Mouse (Mus musculus) lung, embryonic 14.5 days (tissue): ENCODE data around the gene Pop5. TPM values are rescaled to one million over a fixed set of nuclear protein-coding genes. Genes with fewer than 3 reads are reported as not detected.

Experiments
- ATAC-seq: fragments of 200-750 bp; cut with Nextera tagmentation; 2 replicates; pipeline ENCODE4 v1.8.0; 2017; ENCODE audit warnings: mild to moderate bottlenecking, moderate TSS enrichment, moderate library complexity; ENCODE audit not compliant: insufficient read depth
- DNase-seq: peaks from one replicate; pipeline ENCODE4 v3.0.0-alpha.2; 2015
- H3K27ac ChIP-seq: fragments of 300-500 bp; sonication (generic); 2 replicates; pipeline ENCODE4 v1.5.1; 2014; ENCODE audit warnings: low read depth, mild to moderate bottlenecking, moderate library complexity
- H3K27me3 ChIP-seq: fragments of 300-500 bp; sonication (generic); 2 replicates; pipeline ENCODE4 v1.6.1; 2014; ENCODE audit warnings: low read length, control low read depth; ENCODE audit not compliant: insufficient read depth
- H3K36me3 ChIP-seq: fragments of 300-500 bp; sonication (generic); 2 replicates; pipeline ENCODE4 v1.6.1; 2014; ENCODE audit warnings: control low read depth; ENCODE audit not compliant: insufficient read depth
- H3K4me1 ChIP-seq: fragments of 300-500 bp; sonication (generic); 2 replicates; pipeline ENCODE4 v1.6.1; 2014; ENCODE audit warnings: antibody characterized with exemption, control low read depth; ENCODE audit not compliant: insufficient read depth
- H3K4me2 ChIP-seq: fragments of 300-500 bp; sonication (generic); 2 replicates; pipeline ENCODE4 v1.6.1; 2014; ENCODE audit warnings: mild to moderate bottlenecking
- H3K4me3 ChIP-seq: fragments of 300-500 bp; sonication (generic); 2 replicates; pipeline ENCODE4 v1.5.1; 2014; ENCODE audit warnings: low read depth, low read length
- H3K9ac ChIP-seq: fragments of 300-500 bp; sonication (generic); 2 replicates; pipeline ENCODE4 v1.6.1; 2014
- H3K9me3 ChIP-seq: fragments of 300-500 bp; sonication (generic); 2 replicates; pipeline ENCODE4 v1.6.1; 2016; ENCODE audit warnings: low read depth, low read length, control low read depth
- CTCF ChIP-seq: IDR thresholded peaks from 2 replicates; pipeline ENCODE4 v1.5.1; 2016; ENCODE audit warnings: antibody characterized with exemption, low read depth
- WGBS: fragments of 180-500 bp; shearing (Covaris S2); extraction: QIAGEN DNeasy Blood & Tissue Kit; methylation state at CpG from one replicate; pipeline ENCODE4 v1.1.7; 2014; 5-methylcytosine and 5-hydroxymethylcytosine counted together
- polyA plus RNA-seq: library from polyadenylated mRNA; unstranded; fragments of >200 nt; fragmentation: Nextera tagmentation; extraction: Ambion mirVana; gene quantifications from 2 replicates; pipeline ENCODE4 v1.2.1, GENCODE M21; 2014

The Pop5 gene
- 111 TPM in 2 replicates for polyA plus RNA-seq

- ATAC-seq: peak; percentile 57
- Histone ChIP-seq H3K4me2 (peak within 1 kb of the TSS; percentile 95), H3K27me3 (peaks cover 13% of the 10 kb centered on the region), H3K9ac (peak within 1 kb of the TSS; percentile 62), H3K4me3 (peak within 1 kb of the TSS; percentile 58), H3K36me3 (peaks cover 14% of the 10 kb centered on the region), H3K27ac (no peak within 1 kb of the TSS), H3K4me1 (0 out of 2 replicates have a peak, but pooled peaks cover 4% of the 10 kb centered on the region), H3K9me3 (no peaks in the 10 kb centered on the region)
- 2% methylated on average over 21 of the region's 21 CpGs for WGBS
- TF ChIP-seq CTCF: peak; percentile 94
- DNase-seq: peak; percentile 97
These were observed at the start of gene Pop5 for GRCm38 (mm10) chr5:115235786-115236263. Pop5 (plus strand) TSS chr5:115235836.

GRCm38 (mm10) chr5:115186371-115187073, 49.1 kb upstream of the Pop5 start:
- Histone ChIP-seq H3K4me1 (peaks cover 3% of the 10 kb centered on the region; the same call in 1 of the 2 replicates), H3K27ac (no peak overlapping the region), H3K9ac (peak overlapping the region; percentile 10; the same call in 1 of the 2 replicates), H3K9me3 (no peaks in the 10 kb centered on the region), H3K4me3 (0 out of 2 replicates have a peak overlapping the region, but pooled peaks have one; percentile 5), H3K36me3 (no peaks in the 10 kb centered on the region), H3K4me2 (peak overlapping the region; percentile 55), H3K27me3 (peaks cover 15% of the 10 kb centered on the region)
- ATAC-seq (peak; percentile 28; the same call in 1 of the 2 replicates), DNase-seq (peak; percentile 72)
- no peak for TF ChIP-seq CTCF
- 34% methylated on average over 17 of the region's 17 CpGs for WGBS

GRCm38 (mm10) chr5:115187188-115188131, 48.2 kb upstream of the Pop5 start:
- 0 out of 2 replicates have a peak overlapping the region, but pooled peaks have one; percentile 26 for H3K27ac ChIP-seq
- no peaks in the 10 kb centered on the region for H3K9me3 ChIP-seq
- 0 out of 2 replicates have a peak overlapping the region, but pooled peaks have one; percentile 10 for H3K9ac ChIP-seq
- 0 out of 2 replicates have a peak overlapping the region, but pooled peaks have one; percentile 5 for H3K4me3 ChIP-seq
- peaks cover 3% of the 10 kb centered on the region; the same call in 1 of the 2 replicates for H3K4me1 ChIP-seq
- ATAC-seq (peak; percentile 81), DNase-seq (peak; percentile 98)
- peak overlapping the region; percentile 55 for H3K4me2 ChIP-seq
- WGBS: 22% methylated on average over 26 of the region's 26 CpGs
- peak; percentile 91 for TF ChIP-seq CTCF
- H3K27me3 ChIP-seq: peaks cover 24% of the 10 kb centered on the region
- H3K36me3 ChIP-seq: no peaks in the 10 kb centered on the region

- ATAC-seq: no peak
- H3K27me3 ChIP-seq: peaks cover 38% of the 10 kb centered on the region
These were observed 46.8 kb upstream of the Pop5 start for GRCm38 (mm10) chr5:115188824-115189223.

GRCm38 (mm10) chr5:115190081-115190480, 45.6 kb upstream of the Pop5 start:
- Histone ChIP-seq H3K4me1 (peaks cover 3% of the 10 kb centered on the region; the same call in 1 of the 2 replicates), H3K9me3 (no peaks in the 10 kb centered on the region), H3K4me3 (no peak overlapping the region), H3K27ac (no peak overlapping the region), H3K36me3 (no peaks in the 10 kb centered on the region), H3K9ac (no peak overlapping the region), H3K27me3 (peaks cover 51% of the 10 kb centered on the region), H3K4me2 (no peak overlapping the region)
- DNase-seq: no peak
- WGBS: 71% methylated on average over 12 of the region's 12 CpGs
- ATAC-seq: no peak
- TF ChIP-seq CTCF: no peak

More at GRCm38 (mm10) chr5:115188824-115189223, 46.8 kb upstream of the Pop5 start:
- Histone ChIP-seq H3K4me3 (no peak overlapping the region), H3K9ac (no peak overlapping the region), H3K4me1 (peaks cover 3% of the 10 kb centered on the region; the same call in 1 of the 2 replicates), H3K4me2 (no peak overlapping the region), H3K36me3 (no peaks in the 10 kb centered on the region), H3K27ac (no peak overlapping the region), H3K9me3 (no peaks in the 10 kb centered on the region)
- WGBS: 46% methylated on average over 5 of the region's 5 CpGs
- DNase-seq: peak; percentile 63
- peak; percentile 85 for TF ChIP-seq CTCF

DNA sequence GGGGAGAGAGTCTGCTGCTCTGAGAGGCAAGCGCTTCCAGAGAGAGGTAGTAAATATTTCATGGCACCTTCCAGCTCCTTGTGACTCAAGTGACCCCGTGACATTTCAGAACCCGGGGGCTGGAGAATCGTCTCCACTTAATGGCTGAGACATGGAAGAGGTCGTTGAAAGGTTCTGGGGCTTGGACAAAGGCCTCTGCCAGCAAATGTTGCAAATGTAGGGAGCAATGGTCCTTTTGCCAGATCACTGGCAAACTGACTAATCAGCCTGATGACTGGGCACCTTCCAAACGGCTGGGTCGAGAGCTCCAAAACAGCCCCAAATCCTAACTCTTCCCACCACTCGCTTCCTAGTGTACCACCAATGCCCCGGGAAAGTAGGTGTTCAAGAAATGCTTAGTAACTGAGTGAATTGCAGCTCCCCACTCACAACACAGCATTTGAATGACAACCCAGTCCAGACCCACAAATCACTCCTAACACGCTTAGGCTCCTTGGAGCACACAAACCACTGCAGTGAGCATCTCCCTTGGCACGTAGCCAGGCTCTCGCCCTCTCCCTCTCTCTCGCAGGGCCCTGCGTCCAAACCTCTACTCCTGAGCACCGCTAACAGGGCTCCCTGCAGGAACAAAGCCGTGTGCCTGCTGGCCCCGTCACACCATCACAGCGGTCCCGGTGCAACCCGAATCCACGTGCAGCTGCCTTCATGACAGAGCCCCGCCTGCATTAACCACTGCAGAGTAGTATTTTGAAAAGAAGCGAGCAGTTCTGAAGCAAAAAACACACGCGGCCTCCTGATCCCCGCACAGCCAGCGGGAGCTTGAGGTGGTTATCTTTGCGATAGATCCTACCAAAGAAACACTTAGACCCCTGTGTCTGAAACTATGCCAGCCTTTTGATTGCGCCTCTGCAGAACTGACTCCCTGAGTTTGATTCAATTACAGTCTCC, 43.5 kb upstream of the Pop5 start:
- Histone ChIP-seq H3K36me3 (no peaks in the 10 kb centered on the region), H3K4me2 (no peak overlapping the region), H3K27ac (no peak overlapping the region), H3K4me1 (no peaks in the 10 kb centered on the region), H3K9me3 (no peaks in the 10 kb centered on the region), H3K4me3 (no peak overlapping the region), H3K9ac (no peak overlapping the region), H3K27me3 (peaks cover 53% of the 10 kb centered on the region)
- ATAC-seq: no peak
- TF ChIP-seq CTCF: no peak
- WGBS: 9% methylated on average over 29 of the region's 29 CpGs
- peak; percentile 65 for DNase-seq
